Mouse (Mus musculus) ES-E14 (cell line): ENCODE measurements at regions not wholly inside any gene's neighbourhood (a gene's known extent, or its start where the extent isn't known, plus 50 kb on each side); places are given as distances from the start of the nearest gene placed in this dataset.

Experiments
- DNase-seq: peaks from one replicate; pipeline ENCODE4 v3.0.0-alpha.2; 2013; ENCODE audit warnings: low read depth, low spot score
- H3K27ac ChIP-seq: 2 replicates; pipeline ENCODE4 v1.5.1; 2012; ENCODE audit warnings: low read depth, mild to moderate bottlenecking, low read length, moderate library complexity, mixed read lengths; ENCODE audit not compliant: poor library complexity, insufficient read depth, severe bottlenecking
- H3K36me3 ChIP-seq: 2 replicates; pipeline ENCODE4 v1.6.1; 2012; ENCODE audit warnings: mild to moderate bottlenecking, low read length, moderate library complexity, mixed read lengths; ENCODE audit not compliant: control insufficient read depth, poor library complexity, insufficient read depth, severe bottlenecking
- H3K4me1 ChIP-seq, 2 experiments: fragments of 150-350 bp in 1 of 2; sonication (generic) in 1 of 2; 2 replicates each; pipeline ENCODE4 v1.6.1; 2012; ENCODE audit warnings: low read length in 2 of 2, mild to moderate bottlenecking in 1 of 2, mixed read lengths in 1 of 2; ENCODE audit not compliant: control insufficient read depth in 2 of 2, insufficient read depth in 2 of 2, poor library complexity in 1 of 2
- H3K4me3 ChIP-seq, 2 experiments: fragments of 150-350 bp in 1 of 2; sonication (generic) in 1 of 2; 2 replicates each; pipeline ENCODE4 v1.5.1; 2012; ENCODE audit warnings: low read length in 2 of 2, low read depth in 1 of 2, mild to moderate bottlenecking in 1 of 2, mixed read lengths in 1 of 2; ENCODE audit not compliant: insufficient read depth in 1 of 2, poor library complexity in 1 of 2, severe bottlenecking in 1 of 2
- H3K9ac ChIP-seq: 2 replicates; pipeline ENCODE4 v1.6.1; 2012; ENCODE audit warnings: low read depth, mild to moderate bottlenecking, low read length, mixed read lengths; ENCODE audit not compliant: poor library complexity, insufficient read depth, severe bottlenecking
- H3K9me3 ChIP-seq: fragments of 150-350 bp; sonication (generic); 2 replicates; pipeline ENCODE4 v1.6.1; 2012; ENCODE audit warnings: low read depth, mild to moderate bottlenecking, low read length; ENCODE audit not compliant: control insufficient read depth, insufficient read depth
- CHD2 ChIP-seq: IDR thresholded peaks from 2 replicates; pipeline ENCODE4 v1.6.1; 2014; ENCODE audit warnings: mild to moderate bottlenecking, low read depth, low read length, inconsistent platforms
- HCFC1 ChIP-seq: IDR thresholded peaks from 2 replicates; pipeline ENCODE4 v1.6.1; 2012; ENCODE audit warnings: low read length, inconsistent platforms, borderline replicate concordance; ENCODE audit not compliant: insufficient read depth
- MAFK ChIP-seq: IDR thresholded peaks from 2 replicates; pipeline ENCODE4 v1.6.1; 2014; ENCODE audit warnings: mild to moderate bottlenecking, low read depth, low read length, inconsistent platforms; ENCODE audit not compliant: insufficient read depth
- ZC3H11A ChIP-seq: IDR thresholded peaks from 2 replicates; pipeline ENCODE4 v1.6.1; 2012; ENCODE audit warnings: low read depth, mild to moderate bottlenecking, inconsistent platforms, low read length, borderline replicate concordance
- ZNF384 ChIP-seq: IDR thresholded peaks from 2 replicates; pipeline ENCODE4 v1.6.1; 2012; ENCODE audit warnings: low read depth, low read length, inconsistent platforms
- in situ Hi-C, 2 experiments: fragments of 600-800 bp; cut with MboI; formaldehyde crosslinking; loops; one replicate each; pipeline ENCODE4 v1.15.1; 2025; ENCODE audit warnings: low sequenced_read_pairs in 2 of 2, inconsistent platforms in 1 of 2; ENCODE audit not compliant: unreplicated experiment in 2 of 2

DNA sequence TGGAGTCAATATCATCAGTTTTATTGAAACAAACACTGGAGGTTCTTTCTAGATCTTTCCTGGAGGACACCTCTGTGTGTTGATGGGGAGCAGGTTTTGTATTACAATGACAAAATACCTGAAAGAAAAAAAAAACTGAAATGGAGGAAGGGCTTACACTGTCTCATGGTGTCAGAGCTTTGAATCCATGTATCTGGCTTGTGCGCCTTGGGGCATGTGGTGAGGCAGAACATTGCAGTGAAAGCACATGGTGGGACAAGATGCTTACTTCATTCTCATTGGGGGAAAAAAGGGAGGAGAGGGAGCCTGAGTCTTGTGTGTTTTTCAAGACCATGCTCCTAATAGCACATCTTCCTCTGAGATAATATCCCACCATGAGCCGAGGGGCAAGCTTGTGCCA lies 368.3 kb downstream of the Inhba start:
- no peak overlapping the region for H3K9ac ChIP-seq
- in situ Hi-C loops = no loop called here
- no peak overlapping the region for H3K27ac ChIP-seq
- H3K4me3 ChIP-seq = no peak overlapping the region
- TF ChIP-seq ZNF384 (no peak), MAFK (no peak), HCFC1 (no peak), ZC3H11A (no peak), CHD2 (no peak)
- no peaks in the 10 kb centered on the region for H3K9me3 ChIP-seq
- H3K4me1 ChIP-seq = no peaks in the 10 kb centered on the region
- H3K36me3 ChIP-seq = no peaks in the 10 kb centered on the region
- no peak for DNase-seq

DNA sequence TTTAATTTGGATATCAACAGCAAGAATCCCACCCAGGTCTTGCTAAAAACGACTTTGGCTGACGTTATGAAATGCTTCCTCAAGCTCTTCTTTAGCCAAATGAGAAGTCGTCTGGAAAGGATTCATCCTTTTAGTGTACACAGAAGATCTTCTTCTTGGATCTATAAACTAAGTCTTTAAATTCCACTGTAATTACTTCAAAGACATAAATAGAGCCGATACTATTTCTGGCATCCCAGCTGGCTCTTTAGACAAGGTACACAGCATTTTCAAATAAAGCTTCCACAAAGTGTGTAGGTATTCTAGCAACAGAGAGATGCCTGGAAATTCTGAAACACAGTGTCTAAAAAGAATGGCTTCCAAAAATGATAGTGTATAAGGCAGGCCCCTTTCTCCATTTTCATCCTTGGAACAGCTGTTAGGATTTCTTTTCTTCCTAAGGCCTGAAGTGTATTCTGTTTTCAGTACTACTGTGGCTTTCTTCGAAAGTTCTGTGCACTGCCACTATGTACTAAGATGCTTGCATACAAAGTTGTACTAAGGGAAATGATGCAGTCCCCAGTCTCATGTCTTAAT lies 371.4 kb downstream of the Inhba start:
- in situ Hi-C loops = no loop called here

DNA sequence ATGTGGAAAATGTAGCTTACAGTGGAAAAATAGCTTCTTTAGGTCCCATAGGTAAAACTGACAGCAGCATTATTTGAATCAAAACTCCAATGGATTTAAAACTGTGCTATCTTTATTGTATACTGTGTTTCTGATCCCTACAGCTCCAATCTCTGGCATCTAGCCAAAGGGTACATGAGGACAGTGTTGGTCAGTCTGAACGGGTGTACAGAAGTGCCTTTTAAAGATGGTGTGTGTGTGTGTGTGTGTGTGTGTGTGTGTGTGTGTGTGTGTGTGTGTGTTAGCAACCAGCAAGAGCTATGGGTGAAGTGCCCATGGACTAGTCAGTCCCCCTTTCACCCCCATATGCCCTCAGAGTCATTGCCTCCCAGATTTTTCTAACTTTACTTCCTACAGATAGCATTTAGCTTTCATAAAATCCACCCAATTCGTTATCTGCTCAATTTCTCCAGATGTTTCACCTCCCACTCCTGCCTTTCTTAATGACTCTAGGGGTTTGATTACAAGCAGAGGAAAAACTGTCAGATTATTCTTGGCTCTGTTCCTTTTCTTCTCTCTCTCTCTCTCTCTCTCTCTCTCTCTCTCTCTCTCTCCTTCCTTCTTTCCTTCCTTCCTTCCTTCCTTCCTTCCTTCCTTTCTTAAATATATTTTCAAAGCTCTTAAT lies 404.8 kb downstream of the Inhba start:
- no peak overlapping the region for H3K9ac ChIP-seq
- no peaks in the 10 kb centered on the region for H3K9me3 ChIP-seq
- in situ Hi-C loops = no loop called here
- no peak for DNase-seq
- TF ChIP-seq HCFC1 (no peak), ZNF384 (no peak), MAFK (no peak), CHD2 (no peak), ZC3H11A (no peak)
- H3K4me3 ChIP-seq = no peak overlapping the region
- H3K27ac ChIP-seq = no peak overlapping the region
- no peaks in the 10 kb centered on the region for H3K36me3 ChIP-seq
- H3K4me1 ChIP-seq = no peaks in the 10 kb centered on the region

More for the DNA sequence above, 371.4 kb downstream of the Inhba start:
- no peak overlapping the region for H3K27ac ChIP-seq
- TF ChIP-seq HCFC1 (no peak), CHD2 (no peak), MAFK (no peak), ZC3H11A (no peak), ZNF384 (no peak)
- H3K36me3 ChIP-seq = no peaks in the 10 kb centered on the region
- no peaks in the 10 kb centered on the region for H3K4me1 ChIP-seq
- H3K4me3 ChIP-seq = no peak overlapping the region
- H3K9me3 ChIP-seq = no peaks in the 10 kb centered on the region
- H3K9ac ChIP-seq = no peak overlapping the region
- DNase-seq = no peak

DNA sequence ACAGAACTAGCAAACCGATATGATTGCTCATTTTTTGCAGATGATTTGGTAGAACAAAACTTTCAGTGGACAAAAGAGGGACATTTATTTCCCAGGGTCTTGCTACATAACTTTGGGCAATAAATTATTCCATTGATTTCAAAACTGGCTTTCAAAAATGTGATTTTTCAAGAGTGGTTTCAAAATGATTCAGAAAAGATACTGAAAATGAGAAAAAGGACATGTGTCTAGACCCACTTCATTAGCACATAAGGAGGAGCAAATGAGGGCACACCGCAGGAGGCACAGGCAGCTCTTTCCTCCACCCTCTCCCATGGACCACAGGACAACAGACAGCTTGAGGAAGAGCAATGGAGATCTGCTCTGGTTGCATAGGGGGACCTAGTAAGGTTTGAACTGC lies 412.5 kb downstream of the Inhba start:
- TF ChIP-seq HCFC1 (no peak), MAFK (no peak), ZNF384 (no peak), CHD2 (no peak)
- no peaks in the 10 kb centered on the region for H3K4me1 ChIP-seq
- no peak overlapping the region for H3K9ac ChIP-seq
- in situ Hi-C loops = no loop called here
- no peak for DNase-seq
- H3K36me3 ChIP-seq = no peaks in the 10 kb centered on the region
- H3K4me3 ChIP-seq = no peak overlapping the region
- H3K9me3 ChIP-seq = no peaks in the 10 kb centered on the region
- no peak overlapping the region for H3K27ac ChIP-seq
